Mouse (Mus musculus): ENCODE data around the gene Snx9. TPM values are rescaled to one million over a fixed set of nuclear protein-coding genes. Genes with fewer than 3 reads are reported as not detected.

Gene Snx9
- polyA plus RNA-seq, 1 experiment: 89.9 TPM

GRCm38 (mm10) chr17:5827836-5828582 is 13.1 kb upstream of the Snx9 start:
- no peak overlapping the region; the same call in 1 of the 2 replicates for H3K27ac ChIP-seq (ENCODE audit: insufficient read depth, low read length)
- no peak overlapping the region for H3K4me3 ChIP-seq (ENCODE audit: insufficient read depth, low read length)
- TF ChIP-seq POLR2A (IDR thresholded peaks at IDR 0.05; ENCODE audit: low read depth, low read length) (no peak), CTCF (IDR thresholded peaks at IDR 0.05; ENCODE audit: borderline replicate concordance, insufficient read depth, low read length) (no peak)
- peaks cover 2% of the 10 kb centered on the region; the same call in 1 of the 2 replicates for H3K4me1 ChIP-seq (ENCODE audit: control insufficient read depth, insufficient read depth, low read length)

- no peak overlapping the region for H3K4me3 ChIP-seq (ENCODE audit: insufficient read depth, low read length)
- H3K27ac ChIP-seq (ENCODE audit: insufficient read depth, low read length): no peak overlapping the region
- TF ChIP-seq POLR2A (IDR thresholded peaks at IDR 0.05; ENCODE audit: low read depth, low read length) (no peak), CTCF (IDR thresholded peaks at IDR 0.05; ENCODE audit: borderline replicate concordance, insufficient read depth, low read length) (no peak)
Measured at GRCm38 (mm10) chr17:5828583-5828836, 12.6 kb upstream of the Snx9 start.

GRCm38 (mm10) chr17:5828944-5829343 is 12.2 kb upstream of the Snx9 start:
- no peak overlapping the region for H3K4me3 ChIP-seq (ENCODE audit: insufficient read depth, low read length)
- no peak for TF ChIP-seq POLR2A (IDR thresholded peaks at IDR 0.05; ENCODE audit: low read depth, low read length)

More at GRCm38 (mm10) chr17:5828583-5828836, 12.6 kb upstream of the Snx9 start:
- peaks cover 2% of the 10 kb centered on the region; the same call in 1 of the 2 replicates for H3K4me1 ChIP-seq (ENCODE audit: control insufficient read depth, insufficient read depth, low read length)

GRCm38 (mm10) chr17:5829930-5830329 is 11.2 kb upstream of the Snx9 start:
- no peak overlapping the region for H3K27ac ChIP-seq (ENCODE audit: insufficient read depth, low read length)
- TF ChIP-seq POLR2A (IDR thresholded peaks at IDR 0.05; ENCODE audit: low read depth, low read length): no peak
- no peak for TF ChIP-seq CTCF (IDR thresholded peaks at IDR 0.05; ENCODE audit: borderline replicate concordance, insufficient read depth, low read length)
- no peak overlapping the region for H3K4me3 ChIP-seq (ENCODE audit: insufficient read depth, low read length)
- H3K4me1 ChIP-seq (ENCODE audit: control insufficient read depth, insufficient read depth, low read length): peaks cover 2% of the 10 kb centered on the region; the same call in 1 of the 2 replicates

More at GRCm38 (mm10) chr17:5828944-5829343, 12.2 kb upstream of the Snx9 start:
- H3K27ac ChIP-seq (ENCODE audit: insufficient read depth, low read length): no peak overlapping the region
- H3K4me1 ChIP-seq (ENCODE audit: control insufficient read depth, insufficient read depth, low read length): peaks cover 2% of the 10 kb centered on the region; the same call in 1 of the 2 replicates

GRCm38 (mm10) chr17:5830382-5830781 is 10.7 kb upstream of the Snx9 start:
- Histone ChIP-seq H3K4me1 (ENCODE audit: control insufficient read depth, insufficient read depth, low read length) (peaks cover 2% of the 10 kb centered on the region; the same call in 1 of the 2 replicates), H3K27ac (ENCODE audit: insufficient read depth, low read length) (no peak overlapping the region), H3K4me3 (ENCODE audit: insufficient read depth, low read length) (no peak overlapping the region)
- TF ChIP-seq POLR2A (IDR thresholded peaks at IDR 0.05; ENCODE audit: low read depth, low read length): no peak
- TF ChIP-seq CTCF (IDR thresholded peaks at IDR 0.05; ENCODE audit: borderline replicate concordance, insufficient read depth, low read length): no peak

DNA sequence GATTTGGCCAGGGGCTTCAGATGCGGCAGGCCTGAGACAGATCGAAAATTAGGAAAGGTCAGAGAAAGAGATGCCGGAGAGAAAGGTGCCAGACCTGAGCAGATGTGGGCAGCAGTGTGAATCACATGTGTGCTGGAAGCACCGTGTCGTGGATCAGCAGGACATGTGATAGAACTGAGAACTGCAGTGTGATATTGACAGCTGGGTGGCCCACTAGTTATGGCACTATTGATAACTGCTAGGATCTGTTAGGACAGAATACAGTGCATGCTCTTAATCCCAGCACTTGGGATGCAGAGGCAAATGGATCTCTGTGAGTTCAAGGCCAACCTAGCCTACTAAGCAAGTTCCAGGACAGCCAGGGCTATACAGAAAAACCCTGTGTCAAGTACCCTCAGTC is 10.3 kb upstream of the Snx9 start:
- H3K4me3 ChIP-seq (ENCODE audit: insufficient read depth, low read length): no peak overlapping the region
- no peak overlapping the region for H3K27ac ChIP-seq (ENCODE audit: insufficient read depth, low read length)
- peaks cover 2% of the 10 kb centered on the region; the same call in 1 of the 2 replicates for H3K4me1 ChIP-seq (ENCODE audit: control insufficient read depth, insufficient read depth, low read length)
- TF ChIP-seq POLR2A (IDR thresholded peaks at IDR 0.05; ENCODE audit: low read depth, low read length) (no peak), CTCF (IDR thresholded peaks at IDR 0.05; ENCODE audit: borderline replicate concordance, insufficient read depth, low read length) (no peak)

- peaks cover 2% of the 10 kb centered on the region; the same call in 1 of the 2 replicates for H3K4me1 ChIP-seq (ENCODE audit: control insufficient read depth, insufficient read depth, low read length)
- no peak overlapping the region for H3K4me3 ChIP-seq (ENCODE audit: insufficient read depth, low read length)
- no peak overlapping the region for H3K27ac ChIP-seq (ENCODE audit: insufficient read depth, low read length)
- TF ChIP-seq POLR2A (IDR thresholded peaks at IDR 0.05; ENCODE audit: low read depth, low read length): no peak
- no peak for TF ChIP-seq CTCF (IDR thresholded peaks at IDR 0.05; ENCODE audit: borderline replicate concordance, insufficient read depth, low read length)
Measured at GRCm38 (mm10) chr17:5831257-5831806, 9.8 kb upstream of the Snx9 start.

DNA sequence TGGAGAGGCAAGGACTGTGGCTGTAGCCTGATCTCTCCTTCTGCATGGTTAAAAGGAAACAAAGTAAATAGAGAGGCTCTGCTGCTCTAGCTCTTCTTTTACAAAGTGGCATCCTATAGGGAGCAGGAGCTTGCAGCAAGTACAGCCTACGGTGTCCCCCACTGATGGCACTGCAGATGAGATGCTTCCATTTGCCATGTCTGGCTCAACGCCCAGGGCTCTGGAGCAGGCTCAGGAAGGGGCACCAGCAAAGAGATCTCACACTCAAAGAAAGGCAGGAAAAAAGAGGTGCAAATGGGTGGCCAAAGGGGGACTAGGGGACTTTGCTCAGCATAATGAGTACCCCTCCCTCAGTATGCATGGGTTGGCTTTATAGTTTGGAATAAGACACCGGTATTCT is 7.0 kb upstream of the Snx9 start:
- TF ChIP-seq POLR2A (IDR thresholded peaks at IDR 0.05; ENCODE audit: low read depth, low read length): no peak
- TF ChIP-seq CTCF (IDR thresholded peaks at IDR 0.05; ENCODE audit: borderline replicate concordance, insufficient read depth, low read length): no peak
- H3K4me1 ChIP-seq (ENCODE audit: control insufficient read depth, insufficient read depth, low read length): no peaks in the 10 kb centered on the region
- no peak overlapping the region for H3K27ac ChIP-seq (ENCODE audit: insufficient read depth, low read length)
- no peak overlapping the region for H3K4me3 ChIP-seq (ENCODE audit: insufficient read depth, low read length)

- TF ChIP-seq CTCF (IDR thresholded peaks at IDR 0.05; ENCODE audit: borderline replicate concordance, insufficient read depth, low read length) (no peak), POLR2A (IDR thresholded peaks at IDR 0.05; ENCODE audit: low read depth, low read length) (no peak)
- Histone ChIP-seq H3K4me1 (ENCODE audit: control insufficient read depth, insufficient read depth, low read length) (no peaks in the 10 kb centered on the region), H3K4me3 (ENCODE audit: insufficient read depth, low read length) (no peak overlapping the region), H3K27ac (ENCODE audit: insufficient read depth, low read length) (no peak overlapping the region)
Measured at GRCm38 (mm10) chr17:5834798-5835328, 6.3 kb upstream of the Snx9 start.

Data from embryonic fibroblast, embryonic 13.5 days (primary cell).